Mouse (Mus musculus) hindbrain, embryonic 10.5 days (tissue): ENCODE data around the gene Ivns1abp. TPM values are rescaled to one million over a fixed set of nuclear protein-coding genes. Genes with fewer than 3 reads are reported as not detected.

Experiments used
- DNase-seq: peaks from one replicate; pipeline ENCODE4 v3.0.0-alpha.2; 2017; ENCODE audit warnings: low spot score
- H3K27ac ChIP-seq: fragments of 300-500 bp; sonication (generic); 2 replicates; pipeline ENCODE4 v1.5.1; 2016; ENCODE audit warnings: mild to moderate bottlenecking, moderate library complexity
- H3K27me3 ChIP-seq: fragments of 300-500 bp; sonication (generic); 2 replicates; pipeline ENCODE4 v1.6.1; 2016; ENCODE audit warnings: mild to moderate bottlenecking; ENCODE audit not compliant: poor library complexity, insufficient read depth, severe bottlenecking
- H3K36me3 ChIP-seq: fragments of 300-500 bp; sonication (generic); 2 replicates; pipeline ENCODE4 v1.6.1; 2016; ENCODE audit warnings: mild to moderate bottlenecking, moderate library complexity
- H3K4me1 ChIP-seq: fragments of 300-500 bp; sonication (generic); replicated peaks from 2 replicates; pipeline ENCODE4 v1.6.1; 2016; ENCODE audit warnings: mild to moderate bottlenecking
- H3K4me3 ChIP-seq: fragments of 300-500 bp; sonication (generic); 2 replicates; pipeline ENCODE4 v1.5.1; 2016; ENCODE audit warnings: mild to moderate bottlenecking, moderate library complexity
- H3K9me3 ChIP-seq: fragments of 300-500 bp; sonication (generic); 2 replicates; pipeline ENCODE4 v1.6.1; 2016; ENCODE audit warnings: mild to moderate bottlenecking, moderate library complexity
- WGBS: fragments of 180-500 bp; shearing (Covaris S2); methylation state at CpG from one replicate; pipeline ENCODE4 v1.1.7; 2016; 5-methylcytosine and 5-hydroxymethylcytosine counted together
- polyA plus RNA-seq: library from polyadenylated mRNA; unstranded; fragments of >200 nt; fragmentation: Nextera tagmentation; extraction: Ambion mirVana; gene quantifications from 2 replicates; pipeline ENCODE4 v1.2.1, GENCODE M21; 2016

The Ivns1abp gene
- polyA plus RNA-seq, 1 experiment from 2014 or later: 299 TPM

DNA sequence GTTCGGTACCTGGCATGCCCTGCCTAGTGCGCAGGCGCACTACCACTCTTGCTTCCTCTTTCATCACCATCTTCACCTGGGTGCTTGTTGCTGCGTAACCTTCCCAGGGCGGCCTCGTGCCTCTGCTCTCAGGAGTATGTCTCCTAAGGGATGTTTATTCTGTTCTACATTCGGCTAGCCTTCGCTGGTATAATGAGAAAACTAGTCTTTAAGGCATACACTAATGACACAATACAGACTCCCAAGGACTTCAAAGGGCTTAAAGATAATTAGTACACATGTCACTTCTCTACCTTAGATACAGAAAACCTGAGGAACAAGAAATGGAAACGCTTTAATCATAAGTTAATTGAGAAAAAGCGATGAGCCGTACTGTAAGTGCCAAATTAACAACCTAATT, 32.9 kb upstream of the Ivns1abp start:
- H3K36me3 ChIP-seq: no peaks in the 10 kb centered on the region
- DNase-seq: no peak
- H3K4me3 ChIP-seq: no peak overlapping the region
- WGBS: 93% methylated on average over 11 of the region's 11 CpGs
- H3K27me3 ChIP-seq: no peaks in the 10 kb centered on the region
- H3K27ac ChIP-seq: no peak overlapping the region
- H3K9me3 ChIP-seq: no peaks in the 10 kb centered on the region
- H3K4me1 ChIP-seq: no peaks in the 10 kb centered on the region

DNA sequence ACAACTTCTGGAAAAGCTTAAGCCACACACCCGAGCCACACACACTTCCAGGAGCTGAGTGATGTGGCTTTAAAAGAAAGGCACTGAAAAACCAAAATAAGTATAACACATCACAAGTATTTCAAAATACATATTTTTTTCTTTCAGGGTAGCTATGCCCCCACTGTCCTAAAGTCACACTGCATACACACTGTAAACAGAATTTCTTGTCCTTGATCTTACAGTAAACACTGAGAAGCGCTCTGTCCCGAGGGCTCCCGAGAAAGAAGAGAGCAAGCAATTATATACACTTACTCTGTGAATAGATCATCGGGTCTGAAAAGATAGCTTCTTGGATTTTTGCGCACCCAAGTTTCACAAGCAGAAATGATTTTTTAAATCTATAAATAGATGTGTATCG, 25.0 kb upstream of the Ivns1abp start:
- H3K27me3 ChIP-seq: no peaks in the 10 kb centered on the region
- no peaks in the 10 kb centered on the region for H3K9me3 ChIP-seq
- no peak overlapping the region for H3K27ac ChIP-seq
- no peaks in the 10 kb centered on the region for H3K4me1 ChIP-seq
- H3K4me3 ChIP-seq: no peak overlapping the region
- 89% methylated on average over 7 of the region's 7 CpGs for WGBS
- no peak for DNase-seq
- no peaks in the 10 kb centered on the region for H3K36me3 ChIP-seq

DNA sequence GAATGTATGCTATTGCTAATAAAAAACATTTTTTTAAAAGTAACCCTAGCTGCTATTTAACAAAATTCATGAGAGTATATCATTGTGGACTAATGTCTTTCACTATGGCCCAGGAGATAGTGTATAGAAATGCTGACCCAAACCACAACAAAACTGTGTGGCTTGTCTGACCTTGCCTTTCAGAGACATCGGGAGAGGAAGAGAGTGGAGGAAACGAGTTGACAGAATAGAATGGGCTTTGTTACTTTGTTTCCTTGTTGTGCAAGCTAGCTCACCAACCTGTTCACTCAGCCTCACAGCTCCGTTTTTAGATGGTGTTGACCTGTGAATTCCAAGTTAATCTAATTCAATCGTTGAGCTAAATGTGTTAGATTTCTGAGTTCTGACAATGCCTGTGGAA, 23.9 kb upstream of the Ivns1abp start:
- 77% methylated on average over 4 of the region's 4 CpGs for WGBS
- Histone ChIP-seq H3K4me3 (no peak overlapping the region), H3K27me3 (no peaks in the 10 kb centered on the region)

DNA sequence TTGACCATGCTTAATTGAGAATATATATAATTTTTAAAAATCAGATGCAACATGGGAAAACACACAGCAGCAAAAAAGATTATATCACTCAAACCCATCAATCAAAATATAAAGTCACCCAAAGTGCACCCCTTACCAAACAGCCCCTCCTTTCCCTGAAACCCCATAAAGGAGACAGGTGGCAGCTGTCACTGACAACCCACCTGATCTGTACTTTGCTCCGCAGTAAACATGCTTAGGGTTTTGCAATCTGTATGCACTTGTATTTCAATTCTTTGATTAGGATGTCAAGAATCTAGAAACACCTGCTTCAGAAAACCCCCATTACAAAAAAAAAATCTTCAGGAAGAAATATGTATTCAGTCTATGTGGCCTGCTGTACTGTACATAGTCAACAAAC, 18.9 kb upstream of the Ivns1abp start:
- H3K4me1 ChIP-seq: no peaks in the 10 kb centered on the region
- no peak overlapping the region for H3K27ac ChIP-seq
- no peak overlapping the region for H3K4me3 ChIP-seq
- 97% methylated on average over 1 of the region's 1 CpGs for WGBS
- H3K27me3 ChIP-seq: no peaks in the 10 kb centered on the region
- no peaks in the 10 kb centered on the region for H3K9me3 ChIP-seq
- DNase-seq: no peak
- no peaks in the 10 kb centered on the region for H3K36me3 ChIP-seq

More for the DNA sequence above, 23.9 kb upstream of the Ivns1abp start:
- no peak overlapping the region for H3K27ac ChIP-seq
- no peaks in the 10 kb centered on the region for H3K9me3 ChIP-seq
- DNase-seq: no peak
- no peaks in the 10 kb centered on the region for H3K36me3 ChIP-seq
- no peaks in the 10 kb centered on the region for H3K4me1 ChIP-seq

DNA sequence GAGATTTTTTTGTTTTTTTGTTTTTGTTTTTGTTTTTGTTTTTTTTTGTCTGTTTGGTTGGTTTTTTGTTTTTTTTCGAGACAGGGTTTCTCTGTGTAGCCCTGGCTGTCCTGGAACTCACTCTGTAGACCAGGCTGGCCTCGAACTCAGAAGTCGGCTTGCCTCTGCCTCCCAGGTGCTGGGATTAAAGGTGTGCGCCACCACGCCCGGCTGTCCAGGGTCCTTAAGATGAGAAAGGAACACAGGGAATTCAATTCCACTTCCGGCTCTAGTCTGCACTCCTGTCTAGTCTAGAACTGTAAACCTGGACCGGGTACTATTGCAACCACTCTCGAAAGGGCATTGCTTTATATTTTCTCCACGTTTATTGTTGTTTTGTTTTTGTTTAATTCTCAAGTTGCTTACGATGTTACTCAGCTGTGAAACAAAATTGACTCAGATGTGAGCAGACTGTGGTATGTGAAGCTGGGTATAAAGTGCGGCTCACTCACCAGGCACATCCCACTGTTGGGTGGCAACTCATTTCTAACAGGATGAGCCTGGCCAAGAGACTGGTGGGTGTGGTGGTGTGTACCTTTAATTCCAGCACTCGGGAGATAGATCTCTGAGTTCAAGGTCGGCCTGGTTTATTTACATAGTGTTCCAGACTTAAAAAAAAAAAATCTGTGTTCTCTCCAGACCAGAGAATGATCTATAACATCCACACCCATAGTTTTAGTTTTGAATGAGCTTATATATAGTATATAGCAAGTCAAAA, 15.8 kb upstream of the Ivns1abp start:
- H3K27me3 ChIP-seq: no peaks in the 10 kb centered on the region
- H3K36me3 ChIP-seq: no peaks in the 10 kb centered on the region
- no peaks in the 10 kb centered on the region for H3K4me1 ChIP-seq
- 87% methylated on average over 14 of the region's 14 CpGs for WGBS
- no peak for DNase-seq
- H3K9me3 ChIP-seq: no peaks in the 10 kb centered on the region
- no peak overlapping the region for H3K27ac ChIP-seq
- H3K4me3 ChIP-seq: no peak overlapping the region

DNA sequence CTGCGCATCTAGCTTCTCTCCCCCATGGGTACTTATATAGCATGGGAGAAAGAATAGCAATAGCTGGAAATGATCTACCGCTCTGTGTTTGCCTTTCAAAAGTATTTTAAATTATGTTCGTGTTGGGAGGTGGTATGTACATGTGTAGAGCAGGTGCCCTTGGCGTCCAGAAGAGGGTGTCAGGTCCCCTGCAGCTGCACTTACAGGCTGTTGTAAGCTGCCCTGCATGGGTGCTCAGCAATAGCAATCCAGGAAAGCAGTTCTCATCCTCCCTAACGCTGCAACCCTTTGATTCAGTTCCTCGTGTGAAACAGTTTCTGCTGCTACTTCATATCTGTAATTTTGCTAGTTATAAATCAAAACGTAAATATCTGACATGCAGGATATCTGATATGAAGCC, 14.7 kb upstream of the Ivns1abp start:
- Histone ChIP-seq H3K36me3 (no peaks in the 10 kb centered on the region), H3K4me3 (no peak overlapping the region), H3K4me1 (no peaks in the 10 kb centered on the region), H3K27ac (no peak overlapping the region), H3K27me3 (no peaks in the 10 kb centered on the region), H3K9me3 (no peaks in the 10 kb centered on the region)
- WGBS: 86% methylated on average over 7 of the region's 7 CpGs
- DNase-seq: no peak

DNA sequence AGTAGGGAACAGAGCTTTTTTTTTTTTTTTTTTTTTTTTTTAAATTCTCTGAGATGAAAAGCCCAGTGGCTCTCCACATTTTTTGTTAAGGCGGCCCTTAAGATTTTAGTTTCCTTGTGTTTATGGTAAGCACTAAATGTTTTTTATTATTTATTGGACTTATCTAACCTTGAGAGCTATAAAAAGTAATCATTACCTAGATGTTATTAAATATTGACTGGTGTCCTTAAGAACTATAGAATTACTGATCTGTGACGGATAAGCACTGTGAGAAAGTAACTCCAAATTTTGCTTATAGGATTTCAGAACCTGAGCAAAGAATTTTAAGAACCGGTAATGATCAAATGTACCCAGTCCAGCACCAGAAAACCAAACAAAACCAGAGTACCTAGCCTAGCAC, 11.5 kb upstream of the Ivns1abp start:
- no peak overlapping the region for H3K27ac ChIP-seq
- 93% methylated on average over 3 of the region's 3 CpGs for WGBS

DNA sequence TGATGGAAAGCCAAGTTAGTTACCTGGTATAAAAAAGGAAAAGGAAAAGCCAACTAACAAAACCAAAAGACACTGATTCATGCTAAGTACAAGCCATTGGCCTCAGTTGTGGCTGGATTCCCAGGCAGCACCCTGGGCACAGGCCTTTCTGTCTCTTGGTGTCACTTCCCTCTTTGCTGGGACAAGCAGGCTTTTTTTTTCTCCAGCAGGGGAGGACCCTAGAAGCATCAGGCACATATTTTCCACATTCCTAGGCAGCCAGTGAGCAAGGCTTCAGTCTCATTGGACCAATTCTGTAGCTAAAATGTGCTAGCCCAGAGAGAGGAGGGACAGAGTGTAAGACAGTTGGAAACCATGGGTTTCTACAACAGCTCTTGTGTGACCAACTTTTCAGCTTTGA, 6.0 kb upstream of the Ivns1abp start:
- Histone ChIP-seq H3K27ac (no peak overlapping the region), H3K4me1 (peaks cover 38% of the 10 kb centered on the region), H3K4me3 (no peak overlapping the region), H3K9me3 (no peaks in the 10 kb centered on the region), H3K27me3 (no peaks in the 10 kb centered on the region), H3K36me3 (no peaks in the 10 kb centered on the region)
- DNase-seq: no peak

More for the DNA sequence above, 11.5 kb upstream of the Ivns1abp start:
- 0 out of 2 replicates have a peak, but pooled peaks cover 1% of the 10 kb centered on the region for H3K4me1 ChIP-seq
- H3K9me3 ChIP-seq: no peaks in the 10 kb centered on the region
- no peaks in the 10 kb centered on the region for H3K36me3 ChIP-seq
- no peak for DNase-seq
- no peak overlapping the region for H3K4me3 ChIP-seq
- no peaks in the 10 kb centered on the region for H3K27me3 ChIP-seq

DNA sequence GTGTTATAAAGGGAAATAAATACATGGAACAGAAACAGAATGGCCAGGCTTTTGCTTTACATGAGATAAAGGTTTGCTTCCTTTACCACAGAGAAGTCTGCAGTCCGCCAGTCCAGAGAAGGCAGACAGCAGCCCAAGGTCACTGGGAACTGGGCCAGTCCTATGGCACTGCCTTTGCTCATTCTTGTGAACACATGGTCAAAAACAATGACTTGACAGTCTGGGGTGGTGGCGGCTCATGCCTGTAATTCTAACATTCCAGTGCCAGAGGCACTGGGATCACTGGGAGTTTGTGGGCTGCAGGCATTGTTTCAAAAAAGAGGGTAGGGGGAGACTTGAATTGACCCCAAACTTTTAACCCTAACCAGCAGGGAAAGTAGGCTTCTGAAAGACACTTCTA, 5.3 kb upstream of the Ivns1abp start:
- WGBS: 37% methylated on average over 2 of the region's 2 CpGs
- Histone ChIP-seq H3K4me3 (no peak overlapping the region), H3K27ac (no peak overlapping the region), H3K27me3 (no peaks in the 10 kb centered on the region), H3K36me3 (no peaks in the 10 kb centered on the region), H3K9me3 (no peaks in the 10 kb centered on the region), H3K4me1 (peaks cover 45% of the 10 kb centered on the region)
- DNase-seq: peak; percentile 19

DNA sequence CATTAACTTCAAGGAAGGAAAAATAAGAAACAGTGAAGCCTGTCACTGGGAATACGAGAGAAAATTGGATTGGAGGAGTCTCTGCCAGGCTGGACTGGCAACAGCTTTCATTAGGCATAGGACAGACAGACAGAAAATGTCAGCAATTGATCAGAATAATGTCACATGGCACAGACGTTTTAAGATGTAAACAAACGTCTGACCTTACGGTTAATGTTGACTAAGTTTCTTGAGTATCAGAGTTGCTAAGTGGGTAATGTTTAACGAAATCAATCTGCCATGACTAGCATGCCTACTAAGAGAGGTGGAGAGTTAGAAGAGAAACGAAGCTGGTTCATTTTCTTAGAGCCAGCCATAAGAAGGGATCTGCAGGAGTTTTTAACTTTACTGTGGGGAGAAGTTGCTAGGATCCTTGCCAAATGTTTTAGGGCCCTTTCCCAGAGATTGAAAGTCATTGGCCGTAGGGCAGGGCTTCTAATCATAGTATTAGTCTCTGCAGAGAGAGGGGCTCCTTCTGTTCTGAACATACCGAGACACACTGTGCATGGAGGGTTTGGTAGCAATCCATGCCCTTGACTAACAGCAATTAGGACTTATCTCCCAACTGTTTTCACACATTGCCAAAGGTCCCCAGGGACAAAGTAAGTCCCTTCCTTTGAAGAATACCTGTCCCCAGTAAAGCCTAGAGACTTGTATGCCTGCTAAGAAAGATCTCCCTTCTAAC, 2.8 kb upstream of the Ivns1abp start:
- H3K9me3 ChIP-seq: no peaks in the 10 kb centered on the region
- peaks cover 52% of the 10 kb centered on the region for H3K4me1 ChIP-seq
- H3K27me3 ChIP-seq: no peaks in the 10 kb centered on the region
- no peak for DNase-seq
- no peaks in the 10 kb centered on the region for H3K36me3 ChIP-seq
- H3K27ac ChIP-seq: no peak overlapping the region
- H3K4me3 ChIP-seq: no peak overlapping the region
- WGBS: 75% methylated on average over 8 of the region's 8 CpGs

DNA sequence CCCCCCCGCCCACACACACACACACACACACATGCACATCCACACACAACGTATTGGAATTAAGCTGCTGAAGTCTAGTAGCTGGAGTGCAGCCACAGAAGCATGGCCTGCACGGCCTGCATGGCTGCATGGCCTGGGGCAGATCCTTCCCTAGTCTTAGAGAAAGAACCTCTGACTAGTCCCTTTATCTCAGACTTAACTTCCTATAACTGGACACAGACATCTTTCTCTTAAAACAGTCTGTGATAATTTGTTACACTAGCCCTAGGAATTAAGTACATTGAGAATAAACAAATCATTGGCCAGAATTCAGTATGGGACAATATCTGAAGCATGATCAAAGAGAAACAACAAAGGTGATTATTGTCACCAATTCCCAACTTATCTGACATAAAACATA, 2.0 kb upstream of the Ivns1abp start:
- DNase-seq: no peak
- H3K9me3 ChIP-seq: no peaks in the 10 kb centered on the region

DNA sequence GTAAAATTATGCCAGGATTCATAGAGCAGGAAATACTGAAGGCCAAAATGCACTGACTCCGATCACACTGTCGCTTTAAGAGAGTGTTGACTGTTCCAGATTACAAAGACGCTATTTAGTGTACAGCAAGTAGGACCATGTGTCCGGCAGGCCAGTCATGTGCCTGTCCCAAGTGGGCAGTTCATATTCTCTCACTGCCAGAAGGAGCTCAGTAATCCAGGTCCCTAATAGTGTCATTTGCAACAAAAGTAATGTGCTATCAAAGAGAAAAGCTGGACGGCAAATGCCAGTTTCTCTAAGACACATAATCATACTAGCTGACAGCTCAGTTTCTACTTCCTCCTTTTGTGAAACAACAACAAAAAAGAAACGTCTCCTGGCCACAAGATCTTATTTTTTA, 1.3 kb upstream of the Ivns1abp start:
- H3K36me3 ChIP-seq: no peaks in the 10 kb centered on the region
- peak overlapping the region; percentile 93; the same call in 1 of the 2 replicates for H3K4me3 ChIP-seq
- 47% methylated on average over 6 of the region's 6 CpGs for WGBS
- peaks cover 61% of the 10 kb centered on the region for H3K4me1 ChIP-seq
- H3K27ac ChIP-seq: peak overlapping the region; percentile 23; the same call in 1 of the 2 replicates
- H3K9me3 ChIP-seq: no peaks in the 10 kb centered on the region
- no peak for DNase-seq
- no peaks in the 10 kb centered on the region for H3K27me3 ChIP-seq

More for the DNA sequence above, 2.0 kb upstream of the Ivns1abp start:
- Histone ChIP-seq H3K27ac (no peak overlapping the region), H3K27me3 (no peaks in the 10 kb centered on the region), H3K4me1 (peaks cover 60% of the 10 kb centered on the region), H3K4me3 (no peak overlapping the region), H3K36me3 (no peaks in the 10 kb centered on the region)
- WGBS: 76% methylated on average over 3 of the region's 3 CpGs

DNA sequence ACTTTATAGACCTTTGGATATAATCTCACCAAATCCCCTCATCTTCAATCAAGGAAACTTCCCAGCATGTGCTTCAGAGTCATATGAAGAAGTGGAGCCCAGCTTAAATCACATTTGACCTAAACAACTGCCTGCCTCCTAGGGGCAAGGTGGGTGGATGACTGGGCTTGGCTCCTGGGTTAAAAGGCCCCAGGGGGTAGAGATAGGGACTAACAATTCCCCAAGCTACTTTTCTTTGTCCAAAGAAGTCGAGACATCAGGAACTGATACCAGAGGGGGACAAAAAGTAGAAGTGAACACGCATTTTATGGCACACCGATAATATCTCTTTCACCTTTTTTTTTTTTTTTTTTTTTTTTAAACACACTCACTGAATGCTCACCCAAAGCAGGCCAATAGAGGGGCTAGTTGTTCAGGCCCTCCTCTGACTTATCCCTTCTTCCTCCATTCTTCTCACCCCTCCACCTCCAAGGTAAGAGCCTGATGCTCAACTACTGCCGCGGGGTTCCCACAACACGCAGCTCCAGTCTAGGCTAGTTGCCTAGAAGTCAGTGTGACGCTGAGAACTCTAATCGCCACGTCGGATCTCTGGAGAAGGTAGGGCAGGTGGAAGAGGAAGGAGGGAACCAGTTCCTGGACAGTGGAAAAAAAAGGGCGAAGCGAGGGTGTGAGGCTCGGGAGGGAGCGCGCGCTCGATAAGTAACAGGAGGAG, 550 bp upstream of the Ivns1abp start:
- no peak for DNase-seq
- H3K27me3 ChIP-seq: no peaks in the 10 kb centered on the region
- H3K4me3 ChIP-seq: peak overlapping the region; percentile 93
- H3K36me3 ChIP-seq: 0 out of 2 replicates have a peak, but pooled peaks cover 1% of the 10 kb centered on the region
- WGBS: under 1% methylated on average over 17 of the region's 17 CpGs
- no peaks in the 10 kb centered on the region for H3K9me3 ChIP-seq
- peaks cover 56% of the 10 kb centered on the region for H3K4me1 ChIP-seq
- peak overlapping the region; percentile 99 for H3K27ac ChIP-seq
